Mouse (Mus musculus) myocyte (in vitro differentiated cells): Measurements from ENCODE around the gene Wdr45b.

Source experiments
- CEBPB ChIP-seq: IDR thresholded peaks from 2 replicates; pipeline ENCODE4 v1.6.1; 2011; ENCODE audit warnings: mild to moderate bottlenecking, moderate library complexity; ENCODE audit not compliant: poor library complexity, insufficient read depth, severe bottlenecking
- E2F4 ChIP-seq: IDR thresholded peaks from one replicate; pipeline ENCODE4 v1.6.1; 2011; ENCODE audit warnings: mild to moderate bottlenecking, control low read depth, moderate library complexity; ENCODE audit not compliant: insufficient read depth
- POLR2A ChIP-seq: IDR thresholded peaks from one replicate; pipeline ENCODE4 v1.6.1; 2011; ENCODE audit warnings: low read depth, mild to moderate bottlenecking, control low read depth, moderate library complexity; ENCODE audit not compliant: insufficient read length

DNA sequence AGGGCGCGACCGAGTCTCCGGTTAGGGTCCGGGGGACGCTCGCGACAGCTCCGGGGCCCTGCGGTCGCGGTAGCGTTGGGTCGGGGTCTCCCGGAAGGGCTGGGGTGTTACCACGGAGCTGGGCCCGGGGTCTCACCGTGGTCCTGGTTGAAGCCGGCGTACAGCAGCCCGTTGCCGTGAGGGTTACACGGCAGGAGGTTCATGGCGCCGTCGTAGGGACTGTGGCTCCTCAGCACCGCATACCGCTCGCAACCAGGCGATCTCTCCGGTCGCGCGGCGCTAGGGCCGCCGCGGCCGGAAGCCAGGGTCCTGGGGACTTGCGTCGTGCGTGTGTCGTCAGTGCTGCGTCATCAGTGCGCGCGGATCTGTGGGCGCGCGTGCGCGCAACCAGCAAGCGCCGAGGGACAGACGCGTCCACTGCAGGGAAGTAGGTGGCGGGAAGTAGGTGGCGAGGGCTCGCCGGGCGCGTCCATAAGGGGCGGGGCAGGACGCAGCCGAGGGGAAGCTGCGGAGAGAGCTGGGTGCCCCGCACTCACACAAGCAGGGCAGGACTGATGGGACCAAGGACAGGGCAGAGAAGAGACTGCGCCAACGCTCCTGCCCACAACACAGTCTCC, at the start of gene Wdr45b:
- TF ChIP-seq E2F4 (peak; percentile 37), POLR2A (peak; percentile 100), CEBPB (no peak)
